Mouse (Mus musculus) urinary bladder, postnatal 10 days (tissue): Measurements from ENCODE around the gene Abca8a.
"Not testable (repeated sequence)": the region's sequence is repeated elsewhere in the genome, so short reads cannot be mapped to it uniquely, and the experiment has no call there.

Experiments used
- DNase-seq: peaks from one replicate; pipeline ENCODE4 v3.0.0; 2022; ENCODE audit warnings: low spot score

Abca8a gene

GRCm38 (mm10) chr11:109987460-109988072 lies 108.2 kb downstream of the Abca8a start:
- DNase-seq, result not testable (repeated sequence)

GRCm38 (mm10) chr11:109981872-109982271 lies 113.9 kb downstream of the Abca8a start:
- no peak for DNase-seq
